Mouse (Mus musculus) liver, embryonic 15.5 days (tissue): ENCODE data around the gene Gm20458. TPM values are rescaled to one million over a fixed set of nuclear protein-coding genes. Genes with fewer than 3 reads are reported as not detected.
A peak's percentile ranks its signal among the peaks of the same experiment; 100 is the strongest.

ENCODE experiments used
- ATAC-seq: fragments of 200-750 bp; cut with Nextera tagmentation; 2 replicates; pipeline ENCODE4 v1.8.0; 2017; ENCODE audit warnings: moderate number of reproducible peaks, mild to moderate bottlenecking, moderate library complexity; ENCODE audit not compliant: insufficient read depth
- H3K27ac ChIP-seq: fragments of 300-500 bp; sonication (generic); replicated peaks from 2 replicates; pipeline ENCODE4 v1.5.1; 2015; ENCODE audit warnings: mild to moderate bottlenecking, inconsistent platforms
- H3K27me3 ChIP-seq: fragments of 300-500 bp; sonication (generic); 2 replicates; pipeline ENCODE4 v1.6.1; 2015; ENCODE audit warnings: mild to moderate bottlenecking, inconsistent platforms
- H3K36me3 ChIP-seq: fragments of 300-500 bp; sonication (generic); replicated peaks from 2 replicates; pipeline ENCODE4 v1.6.1; 2015; ENCODE audit warnings: moderate library complexity, mild to moderate bottlenecking, inconsistent platforms
- H3K4me1 ChIP-seq: fragments of 300-500 bp; sonication (generic); replicated peaks from 2 replicates; pipeline ENCODE4 v1.6.1; 2015; ENCODE audit warnings: inconsistent platforms
- H3K4me2 ChIP-seq: fragments of 300-500 bp; sonication (generic); 2 replicates; pipeline ENCODE4 v1.6.1; 2015; ENCODE audit warnings: moderate library complexity, mild to moderate bottlenecking, inconsistent platforms
- H3K4me3 ChIP-seq: fragments of 300-500 bp; sonication (generic); replicated peaks from 2 replicates; pipeline ENCODE4 v1.5.1; 2015; ENCODE audit warnings: mild to moderate bottlenecking, inconsistent platforms
- H3K9ac ChIP-seq: fragments of 300-500 bp; sonication (generic); 2 replicates; pipeline ENCODE4 v1.6.1; 2015; ENCODE audit warnings: moderate library complexity, mild to moderate bottlenecking, inconsistent platforms
- H3K9me3 ChIP-seq: fragments of 300-500 bp; sonication (generic); replicated peaks from 2 replicates; pipeline ENCODE4 v1.6.1; 2016; ENCODE audit warnings: inconsistent platforms
- WGBS: fragments of 180-500 bp; shearing (Covaris S2); methylation state at CpG from one replicate; pipeline ENCODE4 v1.1.7; 2015; ENCODE audit warnings: mixed read lengths; ENCODE audit not compliant: insufficient replicate concordance; 5-methylcytosine and 5-hydroxymethylcytosine counted together
- polyA plus RNA-seq: library from polyadenylated mRNA; unstranded; fragments of >200 nt; fragmentation: Nextera tagmentation; extraction: Ambion mirVana; gene quantifications from 2 replicates; pipeline ENCODE4 v1.2.1, GENCODE M21; 2015

Gene Gm20458
- polyA plus RNA-seq, 1 experiment from 2014 or later, result 5.0 TPM

GRCm38 (mm10) chr2:164518266-164519170, 57.8 kb downstream of the Gm20458 start:
- Histone ChIP-seq H3K27ac (no peak overlapping the region), H3K4me2 (no peak overlapping the region), H3K9me3 (no peaks in the 10 kb centered on the region), H3K9ac (no peak overlapping the region), H3K4me3 (no peak overlapping the region), H3K36me3 (no peaks in the 10 kb centered on the region), H3K4me1 (0 out of 2 replicates have a peak, but pooled peaks cover 6% of the 10 kb centered on the region), H3K27me3 (peaks cover 11% of the 10 kb centered on the region; the same call in 1 of the 2 replicates)
- no peak for ATAC-seq
- WGBS, result 44% methylated on average over 11 of the region's 11 CpGs

- Histone ChIP-seq H3K27me3 (peaks cover 11% of the 10 kb centered on the region; the same call in 1 of the 2 replicates), H3K9ac (no peak overlapping the region), H3K9me3 (no peaks in the 10 kb centered on the region), H3K4me1 (0 out of 2 replicates have a peak, but pooled peaks cover 6% of the 10 kb centered on the region), H3K36me3 (no peaks in the 10 kb centered on the region), H3K4me3 (no peak overlapping the region), H3K4me2 (no peak overlapping the region), H3K27ac (no peak overlapping the region)
- ATAC-seq, result no peak
- 39% methylated on average over 6 of the region's 6 CpGs for WGBS
Observed at GRCm38 (mm10) chr2:164519171-164519526, 58.4 kb downstream of the Gm20458 start.

- 6% methylated on average over 3 of the region's 3 CpGs for WGBS
- Histone ChIP-seq H3K27me3 (peaks cover 11% of the 10 kb centered on the region; the same call in 1 of the 2 replicates), H3K4me3 (no peak overlapping the region), H3K36me3 (no peaks in the 10 kb centered on the region), H3K4me1 (0 out of 2 replicates have a peak, but pooled peaks cover 6% of the 10 kb centered on the region), H3K27ac (no peak overlapping the region), H3K4me2 (no peak overlapping the region), H3K9me3 (no peaks in the 10 kb centered on the region), H3K9ac (no peak overlapping the region)
- ATAC-seq, result peak; percentile 22; the same call in 1 of the 2 replicates
Observed at GRCm38 (mm10) chr2:164520782-164521181, 60.0 kb downstream of the Gm20458 start.

- no peak for ATAC-seq
- no peak overlapping the region; the same call in 1 of the 2 replicates for H3K27ac ChIP-seq
- 0 out of 2 replicates have a peak, but pooled peaks cover 6% of the 10 kb centered on the region for H3K4me1 ChIP-seq
- H3K4me2 ChIP-seq, result peak overlapping the region; percentile 5; the same call in 1 of the 2 replicates
- no peak overlapping the region for H3K4me3 ChIP-seq
- WGBS, result 1% methylated on average over 11 of the region's 11 CpGs
- H3K9me3 ChIP-seq, result no peaks in the 10 kb centered on the region
- no peaks in the 10 kb centered on the region for H3K36me3 ChIP-seq
- peaks cover 11% of the 10 kb centered on the region; the same call in 1 of the 2 replicates for H3K27me3 ChIP-seq
- no peak overlapping the region for H3K9ac ChIP-seq
Observed at GRCm38 (mm10) chr2:164521841-164522240, 61.1 kb downstream of the Gm20458 start.

- no peak overlapping the region; the same call in 1 of the 2 replicates for H3K27ac ChIP-seq
- H3K36me3 ChIP-seq, result no peaks in the 10 kb centered on the region
- peaks cover 11% of the 10 kb centered on the region; the same call in 1 of the 2 replicates for H3K27me3 ChIP-seq
- no peak overlapping the region for H3K9ac ChIP-seq
- 0 out of 2 replicates have a peak, but pooled peaks cover 6% of the 10 kb centered on the region for H3K4me1 ChIP-seq
- no peak overlapping the region for H3K4me3 ChIP-seq
- 12% methylated on average over 8 of the region's 8 CpGs for WGBS
- peak overlapping the region; percentile 5; the same call in 1 of the 2 replicates for H3K4me2 ChIP-seq
- no peak for ATAC-seq
- H3K9me3 ChIP-seq, result no peaks in the 10 kb centered on the region
Observed at GRCm38 (mm10) chr2:164522280-164522679, 61.5 kb downstream of the Gm20458 start.

GRCm38 (mm10) chr2:164523301-164523773, 62.6 kb downstream of the Gm20458 start:
- 0 out of 2 replicates have a peak, but pooled peaks cover 6% of the 10 kb centered on the region for H3K4me1 ChIP-seq
- H3K4me3 ChIP-seq, result no peak overlapping the region
- H3K36me3 ChIP-seq, result no peaks in the 10 kb centered on the region
- WGBS, result 62% methylated on average over 10 of the region's 10 CpGs
- peaks cover 11% of the 10 kb centered on the region; the same call in 1 of the 2 replicates for H3K27me3 ChIP-seq
- ATAC-seq, result no peak
- H3K9me3 ChIP-seq, result no peaks in the 10 kb centered on the region
- no peak overlapping the region for H3K4me2 ChIP-seq
- no peak overlapping the region for H3K27ac ChIP-seq
- H3K9ac ChIP-seq, result no peak overlapping the region

- 36% methylated on average over 5 of the region's 5 CpGs for WGBS
Observed at GRCm38 (mm10) chr2:164528557-164528956, 67.8 kb downstream of the Gm20458 start.

GRCm38 (mm10) chr2:164531169-164531568, 70.4 kb downstream of the Gm20458 start:
- Histone ChIP-seq H3K36me3 (no peaks in the 10 kb centered on the region), H3K9ac (no peak overlapping the region), H3K4me1 (peaks cover 4% of the 10 kb centered on the region; the same call in 1 of the 2 replicates), H3K4me3 (no peak overlapping the region), H3K27me3 (0 out of 2 replicates have a peak, but pooled peaks cover 4% of the 10 kb centered on the region), H3K4me2 (no peak overlapping the region), H3K27ac (no peak overlapping the region), H3K9me3 (no peaks in the 10 kb centered on the region)
- no peak for ATAC-seq
- WGBS, result 3% methylated on average over 3 of the region's 3 CpGs

More at GRCm38 (mm10) chr2:164528557-164528956, 67.8 kb downstream of the Gm20458 start:
- H3K4me1 ChIP-seq, result peaks cover 4% of the 10 kb centered on the region; the same call in 1 of the 2 replicates
- H3K9me3 ChIP-seq, result no peaks in the 10 kb centered on the region
- no peak overlapping the region for H3K9ac ChIP-seq
- H3K4me2 ChIP-seq, result no peak overlapping the region
- H3K4me3 ChIP-seq, result no peak overlapping the region
- H3K36me3 ChIP-seq, result no peaks in the 10 kb centered on the region
- 0 out of 2 replicates have a peak, but pooled peaks cover 4% of the 10 kb centered on the region for H3K27me3 ChIP-seq
- no peak for ATAC-seq
- no peak overlapping the region for H3K27ac ChIP-seq

GRCm38 (mm10) chr2:164534315-164534714, 73.5 kb downstream of the Gm20458 start:
- peaks cover 4% of the 10 kb centered on the region; the same call in 1 of the 2 replicates for H3K4me1 ChIP-seq
- no peaks in the 10 kb centered on the region for H3K9me3 ChIP-seq
- no peak overlapping the region for H3K27ac ChIP-seq
- no peak for ATAC-seq
- H3K27me3 ChIP-seq, result peaks cover 4% of the 10 kb centered on the region; the same call in 1 of the 2 replicates
- H3K36me3 ChIP-seq, result no peaks in the 10 kb centered on the region
- no peak overlapping the region for H3K9ac ChIP-seq
- no peak overlapping the region for H3K4me2 ChIP-seq
- 48% methylated on average over 10 of the region's 10 CpGs for WGBS
- no peak overlapping the region for H3K4me3 ChIP-seq

- no peaks in the 10 kb centered on the region for H3K9me3 ChIP-seq
- H3K9ac ChIP-seq, result no peak overlapping the region
- no peak overlapping the region for H3K4me3 ChIP-seq
- no peaks in the 10 kb centered on the region for H3K36me3 ChIP-seq
- no peak for ATAC-seq
- no peak overlapping the region for H3K27ac ChIP-seq
- no peak overlapping the region for H3K4me2 ChIP-seq
- H3K27me3 ChIP-seq, result peaks cover under 1% of the 10 kb centered on the region; the same call in 1 of the 2 replicates
- WGBS, result 50% methylated on average over 4 of the region's 4 CpGs
- H3K4me1 ChIP-seq, result peaks cover 1% of the 10 kb centered on the region; the same call in 1 of the 2 replicates
Observed at GRCm38 (mm10) chr2:164537003-164537402, 76.2 kb downstream of the Gm20458 start.
